Mouse (Mus musculus) natural killer cell, adult 2 months (primary cell): ENCODE measurements around the gene Prpf6.

Experiments
- DNase-seq, 2 experiments: peaks; one replicate each; pipeline ENCODE4 v3.0.0; 2022; ENCODE audit warnings: low spot score in 2 of 2

Prpf6 gene

GRCm38 (mm10) chr2:181657441-181657840 lies 65.8 kb downstream of the Prpf6 start:
- no peak for DNase-seq

- no peak for DNase-seq
These were observed 66.9 kb downstream of the Prpf6 start for GRCm38 (mm10) chr2:181658528-181658927.

GRCm38 (mm10) chr2:181658930-181659555 lies 67.4 kb downstream of the Prpf6 start:
- peak in 1 of 2 experiments; percentile 16 for DNase-seq

- peak; percentile 75 to 79 for DNase-seq
These were observed 68.0 kb downstream of the Prpf6 start for GRCm38 (mm10) chr2:181659609-181660055.

GRCm38 (mm10) chr2:181662620-181663297 lies 71.1 kb downstream of the Prpf6 start:
- no peak for DNase-seq

GRCm38 (mm10) chr2:181663298-181663630 lies 71.6 kb downstream of the Prpf6 start:
- DNase-seq, result no peak

GRCm38 (mm10) chr2:181670285-181670912 lies 78.7 kb downstream of the Prpf6 start:
- no peak for DNase-seq

GRCm38 (mm10) chr2:181670913-181671311 lies 79.2 kb downstream of the Prpf6 start:
- DNase-seq, result no peak

- no peak for DNase-seq
These were observed 79.7 kb downstream of the Prpf6 start, which contains the start of gene Sox18 for GRCm38 (mm10) chr2:181671326-181671725. TSS of gene Sox18 (minus strand) at chr2:181671640.

- no peak for DNase-seq
These were observed 80.3 kb downstream of the Prpf6 start for GRCm38 (mm10) chr2:181671984-181672383.

- DNase-seq, result no peak
These were observed 81.8 kb downstream of the Prpf6 start for GRCm38 (mm10) chr2:181673501-181673900.

GRCm38 (mm10) chr2:181674934-181675333 lies 83.3 kb downstream of the Prpf6 start:
- DNase-seq, result no peak

- no peak for DNase-seq
These were observed 83.8 kb downstream of the Prpf6 start for GRCm38 (mm10) chr2:181675454-181675853.

- no peak for DNase-seq
These were observed 84.8 kb downstream of the Prpf6 start for GRCm38 (mm10) chr2:181676424-181676823.

- DNase-seq, result no peak
These were observed 85.6 kb downstream of the Prpf6 start for GRCm38 (mm10) chr2:181677096-181677754.

- no peak for DNase-seq
These were observed 86.1 kb downstream of the Prpf6 start for GRCm38 (mm10) chr2:181677755-181678098.

GRCm38 (mm10) chr2:181678780-181679179 lies 87.1 kb downstream of the Prpf6 start:
- DNase-seq, result peak; percentile 71 to 80

GRCm38 (mm10) chr2:181679951-181680715 lies 88.5 kb downstream of the Prpf6 start, which contains the start of gene Tcea2:
TSS of gene Tcea2 (plus strand) at chr2:181680310.
- DNase-seq, result peak; percentile 59 to 67

GRCm38 (mm10) chr2:181680716-181681117 lies 89.0 kb downstream of the Prpf6 start:
- no peak for DNase-seq

- no peak for DNase-seq
These were observed 90.3 kb downstream of the Prpf6 start for GRCm38 (mm10) chr2:181681978-181682377.

- no peak for DNase-seq
These were observed 91.7 kb downstream of the Prpf6 start for GRCm38 (mm10) chr2:181683381-181683780.

- no peak for DNase-seq
These were observed 93.0 kb downstream of the Prpf6 start for GRCm38 (mm10) chr2:181684713-181685112.
